Mouse (Mus musculus) midbrain, postnatal 0 days (tissue): ENCODE results near the gene Mief1. TPM values are rescaled to one million over a fixed set of nuclear protein-coding genes. Genes with fewer than 3 reads are reported as not detected.

Source experiments
- ATAC-seq: fragments of 200-750 bp; cut with Nextera tagmentation; 2 replicates; pipeline ENCODE4 v1.8.0; 2017; ENCODE audit warnings: moderate number of reproducible peaks, mild to moderate bottlenecking, moderate TSS enrichment, moderate library complexity; ENCODE audit not compliant: low FRiP score
- DNase-seq: peaks from one replicate; pipeline ENCODE4 v3.0.0-alpha.2; 2015; ENCODE audit warnings: low spot score
- H3K27ac ChIP-seq: fragments of 300-500 bp; sonication (generic); 2 replicates; pipeline ENCODE4 v1.5.1; 2014; ENCODE audit warnings: low read depth, mild to moderate bottlenecking, low read length, mixed read lengths
- H3K27me3 ChIP-seq: fragments of 300-500 bp; sonication (generic); 2 replicates; pipeline ENCODE4 v1.6.1; 2014; ENCODE audit warnings: low read length, control low read depth, mixed read lengths; ENCODE audit not compliant: insufficient read depth
- H3K36me3 ChIP-seq: fragments of 300-500 bp; sonication (generic); 2 replicates; pipeline ENCODE4 v1.6.1; 2014; ENCODE audit warnings: low read length, control low read depth, mixed read lengths; ENCODE audit not compliant: insufficient read depth
- H3K4me1 ChIP-seq: fragments of 300-500 bp; sonication (generic); 2 replicates; pipeline ENCODE4 v1.6.1; 2014; ENCODE audit warnings: mild to moderate bottlenecking, control low read depth, antibody characterized with exemption, low read length, mixed read lengths; ENCODE audit not compliant: insufficient read depth
- H3K4me2 ChIP-seq: fragments of 300-500 bp; sonication (generic); 2 replicates; pipeline ENCODE4 v1.6.1; 2014; ENCODE audit warnings: low read depth, mild to moderate bottlenecking, low read length, mixed read lengths; ENCODE audit not compliant: poor library complexity, severe bottlenecking
- H3K4me3 ChIP-seq: fragments of 300-500 bp; sonication (generic); 2 replicates; pipeline ENCODE4 v1.5.1; 2014; ENCODE audit warnings: low read depth, mild to moderate bottlenecking, low read length, moderate library complexity
- H3K9ac ChIP-seq: fragments of 300-500 bp; sonication (generic); replicated peaks from 2 replicates; pipeline ENCODE4 v1.6.1; 2014; ENCODE audit warnings: mild to moderate bottlenecking, low read length, moderate library complexity, mixed read lengths; ENCODE audit not compliant: poor library complexity, severe bottlenecking
- H3K9me3 ChIP-seq: fragments of 300-500 bp; sonication (generic); 2 replicates; pipeline ENCODE4 v1.6.1; 2016; ENCODE audit warnings: low read length, control low read depth
- CTCF ChIP-seq: IDR thresholded peaks from 2 replicates; pipeline ENCODE4 v1.5.1; 2016; ENCODE audit warnings: antibody characterized with exemption, mild to moderate bottlenecking
- WGBS: fragments of 180-500 bp; shearing (Covaris S2); extraction: QIAGEN DNeasy Blood & Tissue Kit; methylation state at CpG from one replicate; pipeline ENCODE4 v1.1.7; 2014; 5-methylcytosine and 5-hydroxymethylcytosine counted together
- polyA plus RNA-seq: library from polyadenylated mRNA; unstranded; fragments of >200 nt; fragmentation: Nextera tagmentation; extraction: Ambion mirVana; gene quantifications from 2 replicates; pipeline ENCODE4 v1.2.1, GENCODE M21; 2015
- total RNA-seq: library from RNA; depleted of rRNA; stranded (reverse); fragments of >200 nt; gene quantifications from 2 replicates; pipeline ENCODE4 v1.2.3, GENCODE M21; 2014

Gene Mief1
- total and polyA plus RNA-seq, 2 experiments from 2014 or later = 21.9 to 46.3 TPM

GRCm38 (mm10) chr15:80263610-80264575, 30.1 kb downstream of the Mief1 start, which contains the start of gene Rps19bp1:
Rps19bp1 (minus strand) TSS chr15:80264315.
- Histone ChIP-seq H3K4me1 (peaks cover 7% of the 10 kb centered on the region; the same call in 1 of the 2 replicates), H3K36me3 (peaks cover 11% of the 10 kb centered on the region), H3K9me3 (no peaks in the 10 kb centered on the region), H3K9ac (peak within 1 kb of the TSS; percentile 86), H3K27ac (peak within 1 kb of the TSS; percentile 48; the same call in 1 of the 2 replicates), H3K4me2 (peak within 1 kb of the TSS; percentile 83), H3K27me3 (no peaks in the 10 kb centered on the region), H3K4me3 (peak within 1 kb of the TSS; percentile 76)
- DNase-seq (peak; percentile 94), ATAC-seq (peak; percentile 86)
- TF ChIP-seq CTCF = no peak; the same call in 1 of the 2 replicates
- WGBS = 1% methylated on average over 63 of the region's 66 CpGs

- 0% methylated on average over 2 of the region's 2 CpGs for WGBS
- no peak overlapping the region for H3K27ac ChIP-seq
- no peak overlapping the region for H3K4me3 ChIP-seq
- DNase-seq (peak; percentile 93), ATAC-seq (peak; percentile 53; the same call in 1 of the 2 replicates)
- no peak overlapping the region for H3K9ac ChIP-seq
- no peak overlapping the region for H3K4me2 ChIP-seq
- peak; percentile 99 for TF ChIP-seq CTCF
- no peaks in the 10 kb centered on the region for H3K36me3 ChIP-seq
- H3K9me3 ChIP-seq = no peaks in the 10 kb centered on the region
- no peaks in the 10 kb centered on the region for H3K27me3 ChIP-seq
- peaks cover 7% of the 10 kb centered on the region; the same call in 1 of the 2 replicates for H3K4me1 ChIP-seq
Observed at GRCm38 (mm10) chr15:80266281-80266680, 32.5 kb downstream of the Mief1 start.

GRCm38 (mm10) chr15:80271858-80272396, 38.1 kb downstream of the Mief1 start:
- no peaks in the 10 kb centered on the region for H3K27me3 ChIP-seq
- no peak overlapping the region for H3K4me2 ChIP-seq
- 34% methylated on average over 3 of the region's 3 CpGs for WGBS
- H3K4me3 ChIP-seq = no peak overlapping the region
- H3K9me3 ChIP-seq = no peaks in the 10 kb centered on the region
- DNase-seq (peak; percentile 56), ATAC-seq (no peak)
- TF ChIP-seq CTCF = no peak
- no peak overlapping the region for H3K9ac ChIP-seq
- no peaks in the 10 kb centered on the region for H3K36me3 ChIP-seq
- no peak overlapping the region for H3K27ac ChIP-seq
- H3K4me1 ChIP-seq = no peaks in the 10 kb centered on the region

- no peak overlapping the region for H3K9ac ChIP-seq
- no peaks in the 10 kb centered on the region for H3K27me3 ChIP-seq
- ATAC-seq (no peak), DNase-seq (peak; percentile 71)
- H3K4me3 ChIP-seq = no peak overlapping the region
- H3K27ac ChIP-seq = no peak overlapping the region
- TF ChIP-seq CTCF = peak; percentile 81
- H3K36me3 ChIP-seq = no peaks in the 10 kb centered on the region
- H3K4me2 ChIP-seq = no peak overlapping the region
- no peaks in the 10 kb centered on the region for H3K4me1 ChIP-seq
- no peaks in the 10 kb centered on the region for H3K9me3 ChIP-seq
- WGBS = 32% methylated on average over 9 of the region's 9 CpGs
Observed at GRCm38 (mm10) chr15:80277107-80277506, 43.3 kb downstream of the Mief1 start.

- Histone ChIP-seq H3K9me3 (no peaks in the 10 kb centered on the region), H3K36me3 (no peaks in the 10 kb centered on the region), H3K4me3 (no peak overlapping the region), H3K4me2 (no peak overlapping the region), H3K4me1 (no peaks in the 10 kb centered on the region), H3K27me3 (no peaks in the 10 kb centered on the region), H3K9ac (no peak overlapping the region), H3K27ac (no peak overlapping the region)
- no peak for ATAC-seq
- 2% methylated on average over 6 of the region's 6 CpGs for WGBS
- peak; percentile 45 for DNase-seq
- no peak for TF ChIP-seq CTCF
Observed at GRCm38 (mm10) chr15:80277625-80278024, 43.8 kb downstream of the Mief1 start.
